Mouse (Mus musculus) right cerebral cortex, adult 18-20 months (tissue): ENCODE results near the gene Trank1.

Experiments used
- DNase-seq: peaks from one replicate; pipeline ENCODE4 v3.0.0; 2022; ENCODE audit warnings: mixed read lengths

The Trank1 gene

DNA sequence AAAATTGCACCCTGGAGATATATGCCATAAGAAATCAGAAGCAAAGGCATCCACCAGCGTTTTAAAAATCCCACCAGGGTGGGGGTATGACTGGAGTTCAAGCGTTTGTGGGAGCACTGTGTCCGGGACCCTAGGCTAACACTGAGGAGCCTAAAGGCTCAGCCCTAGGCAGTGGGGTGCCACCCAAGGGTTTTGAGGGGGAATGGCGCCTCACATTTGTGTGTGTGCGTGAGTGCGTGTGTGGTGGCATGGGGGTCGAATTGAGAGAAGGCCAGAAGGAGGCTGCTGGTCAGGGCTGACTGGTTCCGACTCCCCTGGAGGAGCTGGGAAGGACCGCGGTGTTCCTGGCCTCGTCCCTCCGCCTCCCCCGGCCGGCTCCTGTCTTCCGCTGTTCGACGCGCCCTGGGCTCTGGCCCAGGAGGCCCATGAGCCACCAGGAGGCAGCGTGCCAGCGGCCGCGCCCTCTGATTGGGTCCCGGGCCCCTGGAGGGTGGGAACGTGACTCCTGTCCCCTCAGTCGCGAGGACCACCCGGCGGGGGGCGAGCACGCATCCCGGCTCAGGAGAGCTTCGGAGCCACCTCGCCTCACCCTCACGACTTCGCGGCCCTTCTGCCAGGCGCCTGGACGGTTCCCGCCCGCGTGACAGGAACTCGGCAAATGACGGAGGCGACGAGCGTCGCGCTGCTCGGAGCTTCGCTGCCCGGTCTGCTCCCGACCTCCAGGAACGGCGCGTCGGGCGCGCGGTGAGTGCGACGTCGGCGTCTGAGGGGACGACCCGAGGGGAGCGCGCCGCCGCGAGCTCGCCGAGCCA lies at the start of gene Trank1:
Gene Trank1 (plus strand): TSS at position 709 of the 812 bp plus-strand sequence.
- peak; percentile 67 for DNase-seq

DNA sequence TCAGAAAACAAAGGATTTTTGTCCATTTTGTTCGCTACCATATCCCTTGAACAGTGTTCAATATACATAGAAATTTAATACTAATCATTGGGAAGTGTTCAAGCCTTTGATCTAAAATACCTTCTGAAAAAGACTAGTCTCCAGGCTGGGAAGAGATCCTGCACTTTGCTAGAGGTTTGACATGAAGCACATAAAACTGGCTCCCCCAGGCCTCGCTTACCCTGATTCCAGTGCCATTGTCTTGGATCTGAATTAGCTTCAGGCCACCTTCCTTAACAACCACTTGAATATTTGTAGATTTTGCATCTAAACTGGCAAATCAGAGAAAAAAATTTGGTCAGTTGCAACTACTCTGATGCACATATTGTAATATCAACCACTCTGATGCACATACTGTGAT lies 43.5 kb upstream of the Trank1 start:
- no peak for DNase-seq

- DNase-seq = no peak
Observed at GRCm38 (mm10) chr9:111270606-111271005, 40.9 kb upstream of the Trank1 start.

DNA sequence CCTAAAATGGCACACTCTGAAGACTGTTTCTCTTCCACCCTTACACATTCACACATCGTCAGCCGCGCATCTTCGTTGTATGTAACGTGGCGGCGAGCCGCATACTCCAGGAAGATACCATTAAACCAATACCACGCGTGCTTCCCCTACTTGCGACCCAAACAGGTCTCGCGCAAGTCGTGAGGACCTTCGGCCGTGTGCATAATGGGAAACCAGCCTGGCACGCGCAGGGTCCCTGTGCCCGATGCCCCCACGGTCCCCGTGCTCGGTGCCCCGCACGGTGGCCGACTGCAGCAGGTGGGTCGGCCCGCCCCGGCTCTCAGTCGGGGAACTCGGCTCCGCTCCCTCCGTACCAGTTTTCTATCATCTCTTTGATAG lies 40.5 kb upstream of the Trank1 start:
- no peak for DNase-seq

GRCm38 (mm10) chr9:111271434-111272160 lies 39.9 kb upstream of the Trank1 start, which contains the start of the genes Mlh1 and Epm2aip1:
Mlh1 (minus strand) TSS chr9:111271791.
Epm2aip1 (plus strand) TSS chr9:111271929.
- DNase-seq = peak; percentile 100

DNA sequence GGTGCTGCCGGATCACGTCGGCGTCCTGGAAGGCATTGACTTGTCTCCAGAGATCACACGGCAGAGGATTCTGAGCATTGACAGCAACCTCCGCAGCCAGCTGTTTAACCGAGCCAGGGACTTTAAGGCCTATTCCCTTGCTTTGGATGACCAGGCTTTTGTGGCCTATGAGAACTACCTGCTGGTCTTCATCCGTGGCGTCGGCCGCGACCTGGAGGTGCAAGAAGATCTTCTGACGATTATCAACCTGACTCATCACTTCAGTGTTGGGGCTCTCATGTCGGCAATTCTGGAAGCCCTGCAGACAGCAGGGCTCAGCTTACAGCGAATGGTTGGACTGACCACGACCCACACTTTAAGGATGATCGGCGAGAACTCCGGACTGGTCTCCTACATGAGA lies 39.2 kb upstream of the Trank1 start:
- no peak for DNase-seq

- no peak for DNase-seq
Observed at GRCm38 (mm10) chr9:111272996-111273785, 38.3 kb upstream of the Trank1 start.

- no peak for DNase-seq
Observed at GRCm38 (mm10) chr9:111273958-111274357, 37.6 kb upstream of the Trank1 start.

- DNase-seq = no peak
Observed at GRCm38 (mm10) chr9:111275156-111275555, 36.4 kb upstream of the Trank1 start.

DNA sequence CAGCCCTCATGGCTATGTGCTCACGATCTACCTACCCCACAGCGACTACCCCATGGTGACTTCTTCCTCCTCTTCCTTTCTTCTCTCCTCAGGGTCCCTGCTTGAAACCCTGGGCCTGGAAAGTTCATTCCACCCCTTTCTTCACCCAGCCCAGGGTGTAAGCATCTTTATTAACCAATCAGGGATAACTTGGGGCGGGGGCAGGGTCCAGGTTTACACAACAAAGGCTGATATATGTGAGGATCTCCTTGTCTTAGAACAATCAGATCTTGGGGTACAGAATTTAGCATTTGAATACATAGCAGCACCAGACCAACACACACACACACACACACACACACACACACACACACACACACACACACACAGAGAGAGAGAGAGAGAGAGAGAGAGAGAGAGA lies 26.5 kb upstream of the Trank1 start:
- no peak for DNase-seq

GRCm38 (mm10) chr9:111285676-111286075 lies 25.9 kb upstream of the Trank1 start:
- DNase-seq = no peak

GRCm38 (mm10) chr9:111286468-111286867 lies 25.1 kb upstream of the Trank1 start:
- no peak for DNase-seq

DNA sequence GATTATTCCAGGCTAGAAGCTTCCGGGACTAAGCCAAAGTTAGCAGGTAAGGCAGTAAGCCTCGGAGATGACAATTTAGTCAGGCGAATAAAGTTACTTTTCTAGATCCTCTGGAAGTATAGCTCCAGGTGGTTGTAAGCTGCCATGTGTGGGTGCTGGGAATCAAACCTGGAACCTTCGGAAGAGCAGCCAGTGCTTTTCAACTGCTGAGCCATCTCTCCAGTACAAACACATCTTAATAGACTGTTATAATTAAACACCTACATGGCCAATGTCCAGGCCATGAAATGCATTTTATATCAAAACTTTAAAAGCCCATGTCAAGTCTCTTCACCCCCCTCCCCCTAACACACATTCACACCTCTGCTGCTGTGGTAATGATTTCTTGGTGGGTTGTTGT lies 23.6 kb upstream of the Trank1 start:
- DNase-seq = no peak

- DNase-seq = no peak
Observed at GRCm38 (mm10) chr9:111289294-111289831, 22.2 kb upstream of the Trank1 start.

GRCm38 (mm10) chr9:111289832-111290339 lies 21.7 kb upstream of the Trank1 start:
- peak; percentile 90 for DNase-seq

- no peak for DNase-seq
Observed at GRCm38 (mm10) chr9:111290539-111291100, 20.9 kb upstream of the Trank1 start.

DNA sequence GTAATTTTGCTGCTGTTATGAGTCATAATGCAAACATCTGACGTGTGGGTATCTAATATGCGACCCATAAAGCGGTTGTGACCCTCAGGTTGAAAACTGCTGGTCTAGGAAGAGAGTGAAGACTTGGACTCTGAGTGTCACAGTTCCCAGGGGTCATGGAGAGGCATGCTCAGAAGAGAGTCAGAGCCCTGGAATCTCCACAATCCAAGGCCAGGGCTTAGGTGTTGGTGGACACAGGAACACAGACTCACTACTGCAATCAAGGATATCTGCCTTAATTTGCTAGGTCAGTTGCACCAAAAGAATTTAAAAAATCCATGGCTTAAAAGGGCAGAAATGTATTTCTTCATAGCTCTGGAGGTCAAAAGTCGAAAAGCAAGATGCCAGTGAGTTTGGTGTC lies 18.3 kb upstream of the Trank1 start:
- no peak for DNase-seq

DNA sequence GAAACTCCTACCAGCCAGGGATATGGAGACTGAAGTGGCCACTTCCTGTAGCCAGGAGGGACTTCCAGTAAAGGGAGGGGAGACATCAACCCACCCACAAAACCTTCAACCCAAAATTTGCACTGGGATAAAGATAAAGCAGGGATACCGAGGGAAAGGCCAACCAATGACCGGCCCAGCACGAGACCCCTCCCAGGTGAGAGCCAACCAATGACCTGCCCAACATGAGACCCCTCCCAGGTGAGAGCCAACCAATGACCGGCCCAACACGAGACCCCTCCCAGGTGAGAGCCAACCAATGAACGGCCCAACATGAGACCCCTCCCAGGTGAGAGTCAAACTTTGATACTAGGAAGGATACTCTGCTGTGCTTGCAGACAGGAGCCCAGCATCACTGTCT lies 16.6 kb upstream of the Trank1 start:
- DNase-seq = no peak

DNA sequence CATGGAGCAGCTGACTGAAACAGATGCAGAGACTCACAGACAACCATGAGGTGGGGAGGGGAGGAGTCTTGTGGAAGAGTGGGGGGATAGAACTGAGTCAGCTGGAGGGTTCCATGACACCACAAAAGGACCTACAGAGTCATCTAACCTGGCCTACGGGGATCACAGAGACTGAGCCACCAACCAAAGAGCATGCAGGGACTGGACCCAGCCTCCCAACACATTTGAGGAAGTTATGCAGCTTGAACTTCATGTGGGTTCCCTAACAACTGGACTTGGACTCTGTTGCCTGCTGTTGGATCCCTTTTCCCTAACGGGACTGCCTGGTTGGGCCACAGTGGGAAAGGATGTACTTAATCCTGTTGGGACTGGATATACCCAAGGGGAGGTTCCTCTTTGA lies 16.2 kb upstream of the Trank1 start:
- no peak for DNase-seq

DNA sequence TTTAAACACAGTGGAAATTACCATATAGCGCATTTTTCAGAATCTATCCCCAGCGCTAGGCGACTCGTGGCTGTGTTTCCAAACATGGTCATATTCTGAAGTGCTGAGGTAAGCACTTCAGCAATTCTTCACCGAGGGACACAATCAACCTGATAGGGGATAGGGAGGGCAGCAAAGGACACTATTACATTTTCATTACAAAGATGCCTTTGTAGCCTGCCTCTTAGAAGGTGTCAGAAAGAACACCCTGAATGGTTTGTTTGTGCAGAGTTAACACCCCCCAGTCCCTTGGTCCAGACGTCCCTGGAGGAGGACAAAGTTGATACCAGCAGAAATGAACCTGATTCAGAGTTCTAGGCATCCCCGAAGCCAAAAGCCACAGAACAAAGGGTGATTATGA lies 15.1 kb upstream of the Trank1 start:
- no peak for DNase-seq

GRCm38 (mm10) chr9:111298606-111299005 lies 12.9 kb upstream of the Trank1 start:
- no peak for DNase-seq

GRCm38 (mm10) chr9:111302196-111302831 lies 9.2 kb upstream of the Trank1 start:
- DNase-seq = peak; percentile 76
